Mouse (Mus musculus) naive thymus-derived CD4-positive, alpha-beta T cell, adult 2 months (primary cell): ENCODE measurements around the gene Ccdc130.

ENCODE experiments used
- DNase-seq: peaks from one replicate; pipeline ENCODE4 v3.0.0-alpha.2; 2011; ENCODE audit warnings: low read depth

Ccdc130 gene

GRCm38 (mm10) chr8:84269950-84270773 lies at the start of gene Ccdc130:
Ccdc130 (minus strand) TSS chr8:84270380.
- peak; percentile 100 for DNase-seq

GRCm38 (mm10) chr8:84308376-84308775 lies 38.2 kb upstream of the Ccdc130 start:
- DNase-seq = no peak

- DNase-seq = no peak
These were observed 33.8 kb upstream of the Ccdc130 start for GRCm38 (mm10) chr8:84303951-84304350.

- DNase-seq = no peak
These were observed 27.0 kb upstream of the Ccdc130 start for GRCm38 (mm10) chr8:84297029-84297785.

GRCm38 (mm10) chr8:84291688-84292087 lies 21.5 kb upstream of the Ccdc130 start:
- peak; percentile 79 for DNase-seq

- no peak for DNase-seq
These were observed 20.9 kb upstream of the Ccdc130 start for GRCm38 (mm10) chr8:84291086-84291485.

- peak; percentile 39 for DNase-seq
These were observed 18.7 kb upstream of the Ccdc130 start for GRCm38 (mm10) chr8:84288892-84289291.

- DNase-seq = peak; percentile 64
These were observed 15.5 kb upstream of the Ccdc130 start for GRCm38 (mm10) chr8:84285665-84286064.

GRCm38 (mm10) chr8:84284608-84285063 lies 14.5 kb upstream of the Ccdc130 start:
- DNase-seq = no peak

GRCm38 (mm10) chr8:84280777-84281176 lies 10.6 kb upstream of the Ccdc130 start:
- DNase-seq = no peak

- no peak for DNase-seq
These were observed 6.3 kb upstream of the Ccdc130 start for GRCm38 (mm10) chr8:84276447-84276846.

- DNase-seq = no peak
These were observed 3.8 kb upstream of the Ccdc130 start for GRCm38 (mm10) chr8:84273968-84274367.

- no peak for DNase-seq
These were observed 2.1 kb upstream of the Ccdc130 start for GRCm38 (mm10) chr8:84272302-84272701.

- DNase-seq = no peak
These were observed 9.1 kb downstream of the Ccdc130 start for GRCm38 (mm10) chr8:84261098-84261497.

- peak; percentile 93 for DNase-seq
These were observed 13.2 kb downstream of the Ccdc130 start, which contains the start of gene Mri1 for GRCm38 (mm10) chr8:84256822-84257610. Mri1 (minus strand) TSS chr8:84257326.

- peak; percentile 80 for DNase-seq
These were observed 13.7 kb downstream of the Ccdc130 start for GRCm38 (mm10) chr8:84256458-84256821.

- DNase-seq = peak; percentile 46
These were observed 14.3 kb downstream of the Ccdc130 start for GRCm38 (mm10) chr8:84255858-84256257.

GRCm38 (mm10) chr8:84249257-84250170 lies 20.7 kb downstream of the Ccdc130 start, which contains the start of gene D8Ertd738e:
D8Ertd738e (minus strand) TSS chr8:84249719.
- DNase-seq = peak; percentile 97

GRCm38 (mm10) chr8:84241821-84242220 lies 28.4 kb downstream of the Ccdc130 start:
- no peak for DNase-seq

GRCm38 (mm10) chr8:84241167-84241566 lies 29.0 kb downstream of the Ccdc130 start:
- DNase-seq = no peak
